Mouse (Mus musculus) megakaryocyte, adult 5-6 weeks (primary cell): ENCODE results near the gene H2-DMa. TPM values are rescaled to one million over a fixed set of nuclear protein-coding genes. Genes with fewer than 3 reads are reported as not detected.

Experiments used
- ATAC-seq: 2 replicates; pipeline ENCODE4 v1.8.0; 2016; ENCODE audit warnings: mild to moderate bottlenecking, inconsistent platforms; ENCODE audit not compliant: poor library complexity, severe bottlenecking
- total RNA-seq, 2 experiments: library from RNA; stranded (forward) in 1 of 2; stranded (reverse) in 1 of 2; fragments of 153-499, 151-499 nt in 1 of 2; fragments of 221-1000, 200-1000 nt in 1 of 2; gene quantifications; 2 replicates each; pipeline versions ENCODE4 v1.2.3 to v1.2.4; 2015 to 2017

Gene H2-DMa
- total RNA-seq (2015): 172 and 189 TPM in 2 replicates
- 145 and 152 TPM in 2 replicates for total RNA-seq (2017)

GRCm38 (mm10) chr17:34119249-34120179, at the start of gene H2-DMa:
TSS of gene H2-DMa (plus strand) at chr17:34119541.
- ATAC-seq: peak; percentile 58

- peak; percentile 89 for ATAC-seq
Measured at GRCm38 (mm10) chr17:34072091-34072490, 47.2 kb upstream of the H2-DMa start.

- no peak for ATAC-seq
Measured at GRCm38 (mm10) chr17:34075271-34075670, 44.1 kb upstream of the H2-DMa start.

DNA sequence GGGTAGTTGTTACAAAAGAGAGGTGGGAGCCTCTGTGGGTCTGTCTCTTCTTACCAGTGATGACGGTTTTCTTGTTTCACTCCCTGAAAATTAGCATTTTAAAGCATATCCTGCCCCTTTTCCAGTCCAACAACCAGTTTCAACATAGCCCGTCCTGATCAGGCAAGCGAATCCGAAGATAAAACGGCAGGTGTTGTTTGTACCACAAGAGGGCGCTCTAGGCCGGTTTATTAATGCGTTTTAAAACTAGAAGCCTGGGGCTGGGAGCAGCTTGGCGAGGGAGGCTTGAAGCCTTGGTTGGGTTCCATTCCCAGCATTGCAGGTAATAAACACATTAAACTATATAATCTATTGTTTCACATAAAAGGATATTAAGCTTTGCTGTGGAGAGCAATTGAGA, 41.8 kb upstream of the H2-DMa start:
- peak; percentile 80 for ATAC-seq

DNA sequence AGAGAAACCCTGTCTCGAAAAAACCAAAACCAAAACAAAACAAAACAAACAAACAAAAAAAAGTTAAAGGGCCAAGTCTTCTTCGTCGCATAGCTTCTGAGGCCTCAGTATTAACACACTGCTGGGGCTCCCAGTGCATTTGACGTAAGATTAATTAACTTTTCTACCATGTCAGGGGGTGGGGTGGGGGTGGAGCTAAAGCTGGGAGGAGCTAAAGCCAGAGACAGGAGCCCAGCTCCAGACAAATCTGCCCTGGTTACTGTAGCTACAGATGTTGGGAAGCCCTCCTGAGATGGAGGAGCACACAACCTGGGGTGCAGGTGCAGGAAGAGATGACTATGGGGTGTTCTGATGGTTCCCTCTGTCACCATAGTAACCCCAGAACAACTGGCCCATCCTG, 41.2 kb upstream of the H2-DMa start:
- no peak for ATAC-seq

- ATAC-seq: no peak
Measured at GRCm38 (mm10) chr17:34079002-34079401, 40.3 kb upstream of the H2-DMa start.

DNA sequence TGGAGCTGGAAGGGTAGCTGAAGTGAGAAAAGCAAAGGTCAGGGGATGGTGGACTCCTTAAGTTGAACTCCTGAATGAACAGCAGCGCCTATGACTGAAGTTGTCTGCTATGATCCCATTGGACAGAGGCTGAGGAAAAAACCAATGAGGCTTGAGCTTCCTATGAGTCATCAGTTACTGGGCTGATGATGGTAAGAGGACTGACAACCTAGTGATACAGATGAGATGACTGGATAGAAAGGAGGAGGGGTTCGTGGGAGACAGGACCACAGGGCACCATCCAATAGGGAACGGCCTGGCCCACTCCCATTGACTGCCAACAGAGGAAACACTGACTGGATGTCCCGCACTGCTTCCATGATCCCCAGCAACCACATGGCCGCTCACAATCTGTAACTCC, 39.7 kb upstream of the H2-DMa start:
- ATAC-seq: peak; percentile 78

DNA sequence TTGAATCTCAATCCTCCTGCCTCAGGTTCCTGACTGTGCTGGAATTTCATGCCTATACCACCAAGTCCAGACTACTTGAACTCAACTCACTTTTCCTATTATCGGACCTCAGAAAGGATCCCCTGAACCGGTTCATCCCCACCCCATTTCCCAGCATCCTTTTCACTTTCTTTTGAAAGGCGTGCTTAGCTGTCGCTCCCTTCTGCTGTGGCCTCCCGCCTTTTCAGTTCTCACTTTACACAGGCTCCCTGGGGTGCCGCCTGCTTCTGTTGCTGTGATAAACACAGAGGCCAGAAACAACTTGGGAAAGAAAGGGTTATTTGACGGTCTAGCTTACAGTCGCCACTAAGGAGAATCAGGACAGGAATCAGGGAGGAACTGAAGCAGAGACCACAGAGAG, 36.2 kb upstream of the H2-DMa start:
- no peak for ATAC-seq

DNA sequence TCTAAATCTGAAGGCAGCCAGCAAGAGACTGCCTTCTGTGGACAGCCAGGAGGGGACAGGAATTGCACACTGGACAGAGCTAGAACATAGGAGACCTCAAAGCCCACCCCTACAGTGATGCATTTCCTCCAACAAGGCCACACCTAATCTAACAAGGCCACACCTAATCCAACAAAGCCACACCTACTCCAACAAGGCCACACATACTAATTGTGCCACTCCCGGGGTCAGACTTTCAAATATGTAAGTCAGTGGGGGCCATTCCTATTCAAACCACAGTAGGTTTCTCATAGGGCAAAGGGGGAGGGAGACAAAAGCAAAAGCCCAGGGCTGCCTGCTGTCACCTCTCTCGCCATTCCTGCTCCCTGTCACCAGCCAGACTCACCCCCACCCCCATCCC, 32.0 kb upstream of the H2-DMa start:
- ATAC-seq: no peak

GRCm38 (mm10) chr17:34088124-34088523, 31.2 kb upstream of the H2-DMa start:
- no peak for ATAC-seq

- ATAC-seq: no peak
Measured at GRCm38 (mm10) chr17:34090923-34091322, 28.4 kb upstream of the H2-DMa start.

GRCm38 (mm10) chr17:34092197-34092875, 27.0 kb upstream of the H2-DMa start, which contains the start of gene H2-Oa:
TSS of gene H2-Oa (plus strand) at chr17:34092340.
- ATAC-seq: peak; percentile 64

- no peak for ATAC-seq
Measured at GRCm38 (mm10) chr17:34093199-34093874, 26.0 kb upstream of the H2-DMa start.

DNA sequence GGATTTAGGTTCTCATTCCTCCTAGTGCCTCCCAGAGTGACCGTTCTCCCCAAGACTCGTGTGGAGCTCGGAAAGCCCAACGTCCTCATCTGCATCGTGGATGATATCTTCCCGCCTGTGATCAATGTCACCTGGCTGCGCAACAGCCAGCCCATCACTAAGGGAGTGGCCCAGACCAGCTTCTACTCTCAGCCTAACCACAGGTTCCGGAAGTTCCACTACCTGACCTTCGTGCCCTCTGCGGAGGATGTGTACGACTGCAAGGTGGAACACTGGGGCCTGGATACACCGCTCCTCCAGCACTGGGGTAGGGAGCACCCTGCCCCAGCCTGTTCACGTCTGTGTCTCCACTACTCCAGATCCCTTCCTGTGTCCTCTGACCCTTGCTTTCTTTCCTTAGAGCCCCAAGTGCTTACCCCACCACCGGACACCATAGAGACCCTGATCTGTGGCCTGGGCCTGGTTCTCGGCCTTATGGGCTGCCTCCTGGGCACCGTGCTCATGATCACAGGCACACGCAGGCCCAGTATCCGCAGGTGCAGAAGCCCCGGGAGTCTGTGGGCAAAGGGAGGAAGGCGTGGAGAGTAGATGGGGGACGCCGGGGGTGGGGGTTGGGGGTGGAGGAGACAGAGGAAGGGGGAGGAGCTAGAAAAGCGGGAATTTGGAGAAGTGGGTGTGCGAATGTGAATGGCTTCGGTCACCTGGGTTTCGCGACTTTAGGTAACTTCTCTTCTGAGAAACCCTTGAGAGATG, 24.9 kb upstream of the H2-DMa start:
- peak; percentile 53 for ATAC-seq

GRCm38 (mm10) chr17:34096497-34097010, 22.8 kb upstream of the H2-DMa start:
- ATAC-seq: no peak

- ATAC-seq: no peak
Measured at GRCm38 (mm10) chr17:34097272-34097671, 22.1 kb upstream of the H2-DMa start.

- no peak for ATAC-seq
Measured at GRCm38 (mm10) chr17:34098709-34099479, 20.4 kb upstream of the H2-DMa start.

DNA sequence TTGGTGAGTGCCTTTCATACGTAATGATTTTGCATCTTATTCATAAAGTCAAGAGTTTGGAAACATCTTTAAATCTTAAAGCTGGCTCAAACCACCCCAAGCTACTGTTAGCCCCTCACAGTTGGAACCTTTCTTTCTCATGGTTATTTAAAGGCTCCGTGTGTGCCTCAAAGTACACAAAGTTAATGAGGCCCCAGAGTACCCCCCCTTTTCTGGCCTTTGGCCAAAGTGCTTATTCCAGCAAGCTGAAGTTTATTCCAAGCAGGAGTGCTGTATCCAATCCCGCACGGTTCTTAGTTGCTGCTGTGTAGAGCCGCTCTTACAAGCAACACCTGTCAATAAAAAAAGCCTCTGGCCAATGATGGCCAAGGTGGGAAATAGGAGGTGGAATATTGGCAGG, 19.8 kb upstream of the H2-DMa start:
- no peak for ATAC-seq

DNA sequence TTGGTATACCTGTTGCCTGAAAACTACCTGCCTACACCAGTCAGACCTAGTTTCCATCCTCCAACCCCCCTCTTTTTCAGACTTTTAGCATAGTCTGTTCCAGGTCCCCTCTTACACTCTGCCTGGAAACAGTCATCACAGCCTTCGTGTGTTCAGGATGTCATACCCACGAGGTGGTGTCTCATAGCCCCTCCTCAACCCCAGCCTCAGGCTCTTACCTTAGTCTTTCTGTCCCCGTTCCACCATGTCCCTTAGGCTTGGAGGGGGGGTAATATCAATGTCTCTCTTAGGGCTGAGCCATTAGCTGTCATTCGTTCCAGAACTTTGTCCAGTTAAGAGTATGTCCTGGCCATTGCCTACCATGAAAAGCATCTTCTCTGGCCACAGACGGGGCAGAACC, 18.2 kb upstream of the H2-DMa start:
- ATAC-seq: no peak

DNA sequence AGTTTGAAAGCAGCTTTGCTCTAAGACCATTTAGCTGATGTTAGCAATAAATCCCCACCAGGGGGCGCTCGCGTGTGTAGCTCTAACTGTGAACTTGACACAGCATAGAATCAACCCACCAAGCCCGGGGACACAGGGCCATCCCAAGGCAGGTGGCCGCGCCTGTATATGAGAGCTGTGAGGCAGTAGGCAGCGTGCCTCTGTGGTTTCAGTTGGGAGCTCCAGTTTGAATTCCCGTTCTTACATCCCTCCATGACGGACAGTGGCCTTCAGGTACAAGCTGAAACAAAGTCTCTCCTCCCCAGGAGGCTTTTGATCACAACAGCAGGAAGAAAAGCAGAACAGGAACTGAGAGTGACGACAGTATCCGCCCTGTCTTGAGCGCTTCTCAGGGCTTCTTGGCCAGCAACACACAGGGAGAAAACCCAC, 17.7 kb upstream of the H2-DMa start:
- ATAC-seq: peak; percentile 93
